Comparison of ENCODE assay signal across 17 mouse cellular contexts in genomic region chr13:6829346-6829745, GRCm38 (mm10).
"Had no signal": no experiment of that assay in that cellular context is flagged by ENCODE, and none has a peak within 500 bp of the region (broad histone marks: within the 10 kb centered on the region; RNA-seq: fewer than 3 reads in every experiment).

No protein-coding gene starts in this region.

- H3K9ac ChIP-seq: lung, embryonic 15.5 days; midbrain, embryonic 13.5 days; midbrain, embryonic 15.5 days; neural tube, embryonic 12.5 days; stomach, embryonic 15.5 days had no signal

- DNase-seq: lung, adult 2 months; lung, postnatal 14 days; lung, postnatal 36 days; right cerebral cortex, postnatal 14 days; thymus, adult 18-20 months; thymus, postnatal 14 days; thymus, postnatal 36 days had no signal

- H3K27ac ChIP-seq: lung, embryonic 15.5 days; macrophage; midbrain, embryonic 13.5 days; midbrain, embryonic 15.5 days; neural tube, embryonic 12.5 days; stomach, embryonic 15.5 days; stomach, postnatal 0 days had no signal

- H3K4me2 ChIP-seq: lung, embryonic 15.5 days; midbrain, embryonic 11.5 days; midbrain, embryonic 13.5 days; midbrain, embryonic 15.5 days; neural tube, embryonic 12.5 days; stomach, embryonic 15.5 days had no signal

- H3K27me3 ChIP-seq: lung, embryonic 15.5 days; megakaryocyte, embryonic 14.5 days; midbrain, embryonic 13.5 days; midbrain, embryonic 15.5 days; neural tube, embryonic 12.5 days; stomach, embryonic 15.5 days had no signal

- H3K36me3 ChIP-seq: lung, embryonic 15.5 days; midbrain, embryonic 13.5 days; midbrain, embryonic 15.5 days; neural tube, embryonic 12.5 days; stomach, embryonic 15.5 days had no signal

- ATAC-seq: lung, postnatal 0 days; midbrain, embryonic 13.5 days; midbrain, embryonic 15.5 days had no signal

- H3K4me1 ChIP-seq: lung, embryonic 15.5 days; megakaryocyte, embryonic 14.5 days; midbrain, embryonic 13.5 days; midbrain, embryonic 15.5 days; neural tube, embryonic 12.5 days; stomach, embryonic 15.5 days had no signal

- H3K4me3 ChIP-seq: lung, embryonic 15.5 days; megakaryocyte, embryonic 14.5 days; midbrain, embryonic 13.5 days; midbrain, embryonic 15.5 days; neural tube, embryonic 12.5 days; stomach, embryonic 15.5 days had no signal

- H3K9me3 ChIP-seq: lung, embryonic 15.5 days; megakaryocyte, embryonic 14.5 days; midbrain, embryonic 13.5 days; midbrain, embryonic 15.5 days; neural tube, embryonic 12.5 days; stomach, embryonic 15.5 days had no signal
